Mouse (Mus musculus): Measurements from ENCODE around the gene Tas2r102. TPM values are rescaled to one million over a fixed set of nuclear protein-coding genes. Genes with fewer than 3 reads are reported as not detected.

The Tas2r102 gene
- polyA plus RNA-seq (2012; rRNA removed; ENCODE audit: low replicate concordance): not detected in 2 replicates

GRCm38 (mm10) chr6:132761831-132762230 lies at the start of gene Tas2r102:
Tas2r102 (plus strand) TSS chr6:132762131.

DNA sequence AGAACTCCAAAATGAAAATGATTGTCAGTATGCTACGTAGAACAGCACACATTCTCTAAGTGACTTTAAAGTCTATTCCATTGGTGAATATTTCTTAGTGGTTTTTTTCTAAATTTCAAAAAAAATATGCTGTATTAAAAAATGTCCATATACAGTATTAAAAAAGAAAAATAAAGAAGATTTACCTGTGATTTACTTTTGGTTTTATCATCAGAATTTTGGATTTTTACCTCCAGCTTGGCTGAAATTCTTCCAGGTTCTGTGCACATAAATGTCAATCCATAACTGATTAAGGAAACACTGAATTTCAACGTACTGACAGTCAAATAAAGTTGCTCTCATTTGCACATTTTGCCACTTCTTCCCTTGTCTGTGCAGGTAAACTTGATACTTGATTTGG lies 24.0 kb upstream of the Tas2r102 start, which contains the start of gene Tas2r115:
Gene Tas2r115, minus strand, starts transcription at position 101 of the 400 bp plus-strand sequence.

DNA sequence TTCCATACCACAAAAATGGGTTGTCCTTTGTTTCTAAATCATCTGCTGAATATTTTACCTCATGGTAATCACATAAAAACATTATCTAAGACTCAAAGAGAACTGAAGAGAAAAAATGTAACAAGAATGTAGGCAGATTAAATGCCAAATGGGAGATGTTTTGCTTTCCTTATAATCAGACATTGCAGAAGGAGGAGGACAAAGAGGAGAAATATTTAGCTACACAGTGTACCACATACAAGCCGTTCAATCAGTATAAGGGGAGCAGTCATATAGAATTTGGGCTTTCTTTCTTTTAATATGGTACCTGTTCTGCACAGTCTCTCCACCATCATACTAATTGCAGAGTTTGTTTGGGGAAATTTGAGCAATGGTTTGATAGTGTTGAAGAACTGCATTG lies 7.5 kb upstream of the Tas2r102 start, which contains the start of gene Tas2r124:
Gene Tas2r124, plus strand, starts transcription at position 301 of the 400 bp plus-strand sequence.

DNA sequence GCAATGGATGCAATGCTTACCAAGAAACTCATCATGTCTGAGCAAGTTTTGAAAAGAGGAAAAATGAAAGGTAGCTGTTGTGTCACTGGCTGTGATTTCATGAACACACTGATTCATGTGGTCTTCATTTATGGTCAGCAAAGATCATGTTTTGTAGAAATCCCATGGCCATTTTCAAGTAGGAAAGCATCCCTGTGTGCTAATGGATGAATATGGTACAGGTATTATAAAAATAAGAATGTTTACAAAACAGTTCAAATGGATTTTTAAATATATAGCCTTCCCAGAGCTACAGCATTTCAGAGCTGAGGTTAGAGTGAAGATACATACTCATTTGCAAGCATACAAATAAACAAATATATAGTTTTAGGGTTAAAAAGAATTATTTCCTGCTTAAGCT lies 16.1 kb downstream of the Tas2r102 start, which contains the start of gene Tas2r136:
Gene Tas2r136, minus strand, starts transcription at position 101 of the 400 bp plus-strand sequence.

DNA sequence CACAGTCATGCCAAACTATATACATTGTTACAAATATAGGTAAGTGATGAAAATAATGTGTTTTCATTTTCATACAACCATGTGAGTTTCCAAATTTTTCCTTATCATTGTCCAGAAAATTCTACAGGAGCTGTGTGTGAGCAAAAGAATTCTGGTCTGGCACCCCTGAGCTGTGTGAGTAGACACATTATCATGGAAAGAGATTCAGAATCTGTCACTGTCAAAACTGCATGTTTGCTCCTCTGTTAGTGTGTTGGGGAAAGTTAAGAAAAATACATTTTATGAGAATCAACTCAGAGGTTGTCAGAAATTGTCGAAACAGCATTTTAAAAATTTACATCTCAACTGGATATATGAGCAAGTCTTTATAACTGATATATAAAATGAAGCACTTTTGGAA lies 40.6 kb downstream of the Tas2r102 start, which contains the start of gene Tas2r117:
Gene Tas2r117, plus strand, starts transcription at position 301 of the 400 bp plus-strand sequence.

Other genes starting within 250 kb of the Tas2r102 start
- gene Prh1, start 192.3 kb upstream of the Tas2r102 start, polyA plus RNA-seq (2012; rRNA removed; ENCODE audit: low replicate concordance): not detected in 2 replicates
- not detected in 2 replicates for gene Prp2, start 166.2 kb upstream of the Tas2r102 start, polyA plus RNA-seq (2012; rRNA removed; ENCODE audit: low replicate concordance)
- not detected in 2 replicates for gene A630073D07Rik, start 110.6 kb upstream of the Tas2r102 start, polyA plus RNA-seq (2012; rRNA removed; ENCODE audit: low replicate concordance)
- not detected in 2 replicates for gene Tas2r120, start 105.2 kb upstream of the Tas2r102 start, polyA plus RNA-seq (2012; rRNA removed; ENCODE audit: low replicate concordance)
- gene Tas2r121, start 61.1 kb upstream of the Tas2r102 start, polyA plus RNA-seq (2012; rRNA removed; ENCODE audit: low replicate concordance): not detected in 2 replicates
- not detected in 2 replicates for gene Tas2r122, start 50.2 kb upstream of the Tas2r102 start, polyA plus RNA-seq (2012; rRNA removed; ENCODE audit: low replicate concordance)
- not detected in 2 replicates for gene Tas2r115, start 24.1 kb upstream of the Tas2r102 start, polyA plus RNA-seq (2012; rRNA removed; ENCODE audit: low replicate concordance)
- gene Tas2r124, start 7.4 kb upstream of the Tas2r102 start, polyA plus RNA-seq (2012; rRNA removed; ENCODE audit: low replicate concordance): not detected in 2 replicates
- gene Tas2r136, start 16.0 kb downstream of the Tas2r102 start, polyA plus RNA-seq (2012; rRNA removed; ENCODE audit: low replicate concordance): not detected in 2 replicates
- gene Tas2r117, start 40.7 kb downstream of the Tas2r102 start, polyA plus RNA-seq (2012; rRNA removed; ENCODE audit: low replicate concordance): not detected in 2 replicates
- not detected in 2 replicates for gene Tas2r123, start 85.0 kb downstream of the Tas2r102 start, polyA plus RNA-seq (2012; rRNA removed; ENCODE audit: low replicate concordance)
- not detected in 2 replicates for gene Tas2r116, start 93.3 kb downstream of the Tas2r102 start, polyA plus RNA-seq (2012; rRNA removed; ENCODE audit: low replicate concordance)
- gene Tas2r110, start 105.9 kb downstream of the Tas2r102 start, polyA plus RNA-seq (2012; rRNA removed; ENCODE audit: low replicate concordance): not detected in 2 replicates
- not detected in 2 replicates for gene Tas2r113, start 130.9 kb downstream of the Tas2r102 start, polyA plus RNA-seq (2012; rRNA removed; ENCODE audit: low replicate concordance)
- gene Tas2r125, start 147.5 kb downstream of the Tas2r102 start, polyA plus RNA-seq (2012; rRNA removed; ENCODE audit: low replicate concordance): not detected in 2 replicates
- gene Tas2r129, start 189.0 kb downstream of the Tas2r102 start, polyA plus RNA-seq (2012; rRNA removed; ENCODE audit: low replicate concordance): not detected in 2 replicates
- gene Tas2r131, start 195.8 kb downstream of the Tas2r102 start, polyA plus RNA-seq (2012; rRNA removed; ENCODE audit: low replicate concordance): not detected in 2 replicates
- gene Tas2r109, start 218.8 kb downstream of the Tas2r102 start, polyA plus RNA-seq (2012; rRNA removed; ENCODE audit: low replicate concordance): not detected in 2 replicates

Data from subcutaneous adipose tissue, adult 2 months (tissue).